Mouse (Mus musculus): ENCODE measurements at regions not wholly inside any gene's neighbourhood (a gene's known extent, or its start where the extent isn't known, plus 50 kb on each side); places are given as distances from the start of the nearest gene placed in this dataset.

- no peak for DNase-seq (ENCODE audit: low read depth, low spot score)
These were observed 441.9 kb downstream of the Tox3 start for GRCm38 (mm10) chr8:89906200-89906599.

- DNase-seq (ENCODE audit: low read depth, low spot score), result no peak
These were observed 442.6 kb downstream of the Tox3 start for GRCm38 (mm10) chr8:89905588-89905987.

DNA sequence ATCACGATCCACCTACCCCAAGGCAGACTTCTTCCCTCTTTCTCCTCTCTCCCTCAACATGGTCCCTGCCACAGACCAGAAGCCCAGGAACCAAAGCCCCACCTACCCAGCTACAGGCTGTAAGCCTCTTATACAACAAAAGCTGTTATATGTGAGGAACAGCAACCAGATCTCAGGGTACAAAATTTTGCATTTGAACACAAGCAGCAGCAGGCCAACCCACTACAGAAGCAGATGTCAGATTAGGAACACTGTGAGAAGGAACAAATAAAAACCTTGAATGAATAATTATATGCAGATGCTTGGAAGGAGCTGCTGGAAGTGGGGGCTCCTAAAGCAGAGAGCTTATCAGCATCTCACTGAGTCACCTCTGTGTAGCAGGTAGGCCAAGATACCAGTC lies 444.8 kb downstream of the Tox3 start:
- no peak for DNase-seq (ENCODE audit: low read depth, low spot score)

GRCm38 (mm10) chr8:89872768-89873167 lies 475.4 kb downstream of the Tox3 start:
- DNase-seq (ENCODE audit: low read depth, low spot score), result no peak

DNA sequence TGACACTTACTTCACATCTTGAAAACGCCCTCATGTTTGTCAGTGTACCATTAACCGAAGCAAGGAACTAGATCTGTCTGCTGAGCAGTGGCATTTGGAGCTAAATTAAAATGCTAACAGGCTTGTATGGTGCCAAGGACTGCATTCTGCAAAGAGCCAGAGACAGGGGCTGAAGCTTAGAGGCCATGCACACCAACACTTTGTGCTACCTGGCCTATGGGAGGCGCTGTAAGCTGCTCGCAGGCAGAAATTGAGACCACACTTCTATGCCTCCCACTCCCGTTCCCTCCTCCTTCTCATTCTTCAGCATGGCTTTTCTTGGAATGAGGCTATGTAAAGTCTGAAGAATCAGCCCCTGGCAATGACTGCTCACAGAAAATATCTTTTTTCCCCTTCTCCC lies 476.2 kb downstream of the Tox3 start:
- DNase-seq (ENCODE audit: low read depth, low spot score), result no peak

DNA sequence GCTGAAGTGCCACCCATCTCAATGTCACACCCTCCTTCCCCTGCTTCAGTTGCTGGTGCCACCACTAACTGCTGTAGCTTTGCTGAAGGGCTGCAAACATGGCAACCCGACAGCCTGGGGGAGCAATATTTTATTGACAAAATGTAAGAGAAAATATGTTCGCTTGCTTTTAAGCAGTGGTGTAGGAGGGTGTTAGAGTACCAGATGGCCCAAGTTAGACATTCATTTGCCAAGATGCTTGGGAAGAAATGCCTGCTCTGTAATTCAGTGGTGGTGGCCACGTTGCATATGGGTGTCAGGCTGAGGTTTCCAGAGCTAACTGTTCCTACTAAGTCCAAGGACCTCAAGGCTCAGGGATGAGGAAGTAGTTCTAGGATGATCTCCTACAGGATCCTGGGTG lies 488.3 kb downstream of the Tox3 start:
- DNase-seq (ENCODE audit: low read depth, low spot score), result no peak

DNA sequence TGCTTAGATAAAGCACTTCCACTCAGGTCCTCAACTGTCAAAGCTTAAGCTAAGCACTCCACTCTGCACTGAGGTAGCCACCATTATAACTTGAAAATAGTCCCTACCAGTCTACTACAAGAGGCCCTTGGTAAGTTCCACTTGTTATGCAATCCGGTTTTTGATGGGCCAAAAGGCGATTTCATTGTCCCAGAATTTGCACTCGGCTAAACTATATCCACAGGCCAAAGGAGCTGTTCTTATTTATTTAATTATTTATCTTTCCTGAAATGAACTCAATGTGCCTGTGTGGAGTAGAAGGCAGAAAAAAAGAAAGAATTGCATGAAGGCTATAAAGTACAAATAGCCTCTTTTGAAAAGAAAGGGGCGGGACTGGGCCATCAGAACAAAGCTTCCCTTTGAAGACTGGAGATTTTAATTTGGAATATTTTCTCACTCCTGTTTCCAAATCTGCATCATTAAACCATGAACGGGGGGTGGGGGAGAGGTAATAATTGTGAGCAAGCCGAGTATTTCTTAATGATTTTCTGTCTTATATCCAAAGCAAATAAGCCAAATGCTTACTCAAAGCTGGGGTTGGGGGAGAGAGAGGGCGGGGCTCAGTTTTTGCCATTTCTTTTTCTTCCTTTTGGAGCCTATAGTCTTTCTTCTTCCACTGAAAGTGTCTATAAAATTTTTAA lies 489.3 kb downstream of the Tox3 start:
- no peak for DNase-seq (ENCODE audit: low read depth, low spot score)

- DNase-seq (ENCODE audit: low read depth, low spot score), result no peak
These were observed 492.6 kb downstream of the Tox3 start for GRCm38 (mm10) chr8:89855556-89855955.

GRCm38 (mm10) chr8:89850209-89850796 lies 497.8 kb downstream of the Tox3 start:
- peak; percentile 54 for DNase-seq (ENCODE audit: low read depth, low spot score)

- peak; percentile 43 for DNase-seq (ENCODE audit: low read depth, low spot score)
These were observed 498.5 kb downstream of the Tox3 start for GRCm38 (mm10) chr8:89849416-89850208.

DNA sequence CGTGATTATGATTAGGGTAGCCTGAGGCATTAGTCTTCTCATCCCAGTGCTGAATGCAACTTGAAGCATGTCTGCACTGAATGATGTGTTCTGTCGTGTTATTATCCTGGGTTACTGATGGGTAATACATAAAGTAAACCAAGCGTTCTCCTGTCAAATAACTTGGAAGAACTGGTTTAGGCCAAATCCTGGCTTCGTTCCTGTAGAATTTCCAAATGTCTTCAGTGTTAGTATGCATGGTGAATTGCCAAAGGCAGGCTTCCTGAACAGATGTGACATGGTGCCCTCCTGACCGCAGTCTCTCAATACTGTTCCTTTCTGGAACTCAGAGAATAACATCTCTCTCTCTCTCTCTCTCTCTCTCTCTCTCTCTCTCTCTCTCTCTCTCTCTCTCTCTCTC lies 509.6 kb downstream of the Tox3 start:
- no peak for DNase-seq (ENCODE audit: low read depth, low spot score)

DNA sequence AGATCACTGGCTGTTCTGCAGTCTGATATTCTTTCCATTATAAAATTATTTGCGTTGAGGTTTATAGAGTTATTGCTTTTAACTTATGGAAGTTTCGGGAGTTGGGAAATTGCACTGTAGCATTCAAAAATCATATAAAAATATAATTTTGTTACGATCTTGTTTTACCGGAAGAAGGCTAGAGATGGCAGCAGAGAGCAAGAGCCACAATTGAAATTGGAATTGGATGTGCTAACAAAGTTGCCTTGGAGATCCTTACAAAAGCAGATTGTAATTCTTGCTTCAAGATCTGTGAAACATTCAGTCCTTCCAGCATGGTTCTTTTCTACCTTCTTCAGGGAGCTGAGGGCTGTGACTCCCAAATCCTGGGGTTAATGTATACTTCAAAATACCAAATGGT lies 514.4 kb downstream of the Tox3 start:
- no peak for DNase-seq (ENCODE audit: low read depth, low spot score)

GRCm38 (mm10) chr8:89824586-89824985 lies 523.6 kb downstream of the Tox3 start:
- DNase-seq (ENCODE audit: low read depth, low spot score), result no peak

DNA sequence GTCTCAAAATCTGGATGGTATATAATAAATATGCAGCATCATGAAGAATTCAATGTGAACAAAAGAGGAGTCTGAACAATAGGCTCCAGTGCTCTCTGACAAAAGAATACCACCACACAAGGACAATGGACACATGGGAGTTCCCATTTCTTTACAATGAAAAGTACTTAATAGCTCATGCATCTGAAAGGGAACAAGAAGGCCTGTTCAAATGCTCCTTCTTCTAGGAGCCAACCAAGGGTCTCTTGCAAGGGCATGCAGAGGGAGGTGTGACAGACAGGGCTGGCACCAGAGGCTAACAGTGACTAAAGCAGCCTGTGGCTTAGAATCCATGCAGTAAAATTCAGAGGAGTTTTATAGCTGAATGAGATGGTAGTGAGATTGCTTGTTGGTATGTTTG lies 524.5 kb downstream of the Tox3 start:
- no peak for DNase-seq (ENCODE audit: low read depth, low spot score)

DNA sequence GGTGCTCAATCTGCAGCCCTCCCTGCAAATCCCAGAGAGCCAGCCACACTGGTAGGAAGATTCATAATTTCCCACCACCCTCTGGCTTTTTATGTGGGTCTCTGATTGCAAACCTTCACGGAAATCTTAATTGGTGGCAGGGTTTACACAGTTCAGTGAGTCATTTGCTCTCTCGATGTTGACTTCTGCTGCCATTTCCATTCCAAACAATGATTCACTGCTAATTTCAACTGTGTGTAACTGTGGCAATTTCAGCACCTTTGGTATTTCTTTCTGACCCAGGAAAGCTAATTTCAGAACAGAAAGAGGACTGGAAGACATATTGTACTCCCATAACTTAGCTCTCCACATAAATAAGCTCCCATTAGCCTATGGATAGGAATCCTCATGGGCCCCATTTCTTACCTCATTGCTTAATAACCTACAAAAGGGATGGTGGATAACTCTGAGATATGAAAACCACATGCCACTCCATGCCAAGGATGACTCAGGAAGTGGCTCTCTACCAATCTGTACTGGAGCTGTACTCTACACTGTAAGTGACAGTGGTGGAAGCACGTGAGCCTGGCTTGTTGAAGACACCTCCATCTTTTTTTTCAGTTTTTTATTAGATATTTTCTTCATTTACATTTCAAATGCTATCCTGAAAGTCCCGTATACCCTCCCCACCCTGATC lies 536.0 kb downstream of the Tox3 start:
- no peak for DNase-seq (ENCODE audit: low read depth, low spot score)

DNA sequence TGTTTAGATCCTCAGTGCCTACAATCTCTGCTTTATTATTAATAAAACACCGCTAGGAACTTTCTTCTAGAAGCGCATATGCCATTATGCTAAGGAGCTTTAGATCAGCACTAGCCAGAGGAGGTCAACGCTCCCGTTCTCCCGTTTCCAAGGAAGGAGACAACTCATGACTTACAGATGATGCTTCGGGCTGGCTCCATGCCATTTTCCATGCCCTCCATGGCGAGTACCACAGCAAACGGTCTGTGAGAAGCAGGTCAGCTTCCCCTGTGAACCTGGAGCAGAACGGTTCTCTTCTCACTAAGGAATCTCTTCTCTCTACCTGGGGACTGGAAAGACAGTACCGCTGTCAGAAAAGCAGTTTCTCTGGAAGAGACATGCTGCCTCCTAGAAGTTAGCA lies 559.8 kb downstream of the Tox3 start:
- no peak for DNase-seq (ENCODE audit: low read depth, low spot score)

- no peak for DNase-seq (ENCODE audit: low read depth, low spot score)
These were observed 560.9 kb downstream of the Tox3 start for GRCm38 (mm10) chr8:89787050-89787905.

- DNase-seq (ENCODE audit: low read depth, low spot score), result peak; percentile 66
These were observed 563.1 kb downstream of the Tox3 start for GRCm38 (mm10) chr8:89785011-89785410.

GRCm38 (mm10) chr8:89783311-89783710 lies 564.8 kb downstream of the Tox3 start:
- no peak for DNase-seq (ENCODE audit: low read depth, low spot score)

DNA sequence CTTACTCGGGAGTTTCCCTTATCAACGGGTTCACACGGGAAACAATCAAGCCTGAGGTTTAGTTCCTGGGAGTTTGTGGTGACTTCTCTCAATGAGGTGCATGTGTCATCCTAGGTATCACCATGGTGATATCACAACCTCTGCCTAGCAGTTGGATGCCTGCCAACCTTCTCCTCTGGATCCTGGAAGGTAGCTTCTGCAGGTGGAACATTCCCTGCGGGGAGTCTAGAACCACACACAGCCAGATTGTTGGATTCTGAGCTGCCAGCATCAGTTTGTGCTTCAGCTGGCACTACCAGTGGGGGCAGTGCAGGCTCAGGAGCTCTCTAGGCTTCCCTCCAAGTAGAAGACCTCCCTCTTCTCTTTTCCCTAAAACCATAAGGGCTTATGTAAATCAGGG lies 581.8 kb downstream of the Tox3 start:
- no peak for DNase-seq (ENCODE audit: low read depth, low spot score)

DNA sequence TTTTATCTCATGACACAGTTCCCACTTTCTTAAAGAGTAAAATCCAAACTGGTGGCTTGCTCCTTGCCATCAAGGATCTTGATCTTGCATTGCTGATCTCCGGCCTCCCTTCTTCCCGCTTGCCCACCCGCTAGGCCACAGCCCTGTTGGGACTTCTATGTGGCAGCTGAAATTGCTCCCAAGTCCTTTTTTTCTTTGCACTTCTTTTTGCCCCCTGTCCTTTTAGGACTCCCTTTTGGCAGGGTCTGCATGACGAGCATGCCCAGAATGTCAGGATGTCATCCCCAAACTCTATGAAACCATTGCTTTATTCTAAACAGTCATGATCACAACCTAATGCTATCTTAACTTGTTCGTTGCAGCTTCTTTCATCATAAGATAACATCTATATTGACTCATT lies 588.6 kb downstream of the Tox3 start:
- no peak for DNase-seq (ENCODE audit: low read depth, low spot score)
